Mouse (Mus musculus) heart, embryonic 10.5 days (tissue): Measurements from ENCODE around the gene Wdr13. TPM values are rescaled to one million over a fixed set of nuclear protein-coding genes. Genes with fewer than 3 reads are reported as not detected.
"Not testable (repeated sequence)": the region's sequence is repeated elsewhere in the genome, so short reads cannot be mapped to it uniquely, and the experiment has no call there.

Experiments used
- DNase-seq: peaks from one replicate; pipeline ENCODE4 v3.0.0-alpha.2; 2017; ENCODE audit warnings: low spot score
- H3K27ac ChIP-seq: fragments of 300-500 bp; sonication (generic); 2 replicates; pipeline ENCODE4 v1.5.1; 2016; ENCODE audit warnings: mild to moderate bottlenecking
- H3K27me3 ChIP-seq: fragments of 300-500 bp; sonication (generic); 2 replicates; pipeline ENCODE4 v1.6.1; 2016; ENCODE audit warnings: mild to moderate bottlenecking; ENCODE audit not compliant: poor library complexity, insufficient read depth, severe bottlenecking
- H3K36me3 ChIP-seq: fragments of 300-500 bp; sonication (generic); 2 replicates; pipeline ENCODE4 v1.6.1; 2016; ENCODE audit warnings: mild to moderate bottlenecking, moderate library complexity
- H3K4me1 ChIP-seq: fragments of 300-500 bp; sonication (generic); 2 replicates; pipeline ENCODE4 v1.6.1; 2016; ENCODE audit warnings: mild to moderate bottlenecking
- H3K4me3 ChIP-seq: fragments of 300-500 bp; sonication (generic); 2 replicates; pipeline ENCODE4 v1.5.1; 2016; ENCODE audit warnings: mild to moderate bottlenecking, moderate library complexity
- H3K9me3 ChIP-seq: fragments of 300-500 bp; sonication (generic); 2 replicates; pipeline ENCODE4 v1.6.1; 2016; ENCODE audit warnings: mild to moderate bottlenecking, moderate library complexity
- WGBS: fragments of 180-500 bp; shearing (Covaris S2); methylation state at CpG from one replicate; pipeline ENCODE4 v1.1.7; 2016; 5-methylcytosine and 5-hydroxymethylcytosine counted together
- polyA plus RNA-seq: library from polyadenylated mRNA; unstranded; fragments of >200 nt; fragmentation: Nextera tagmentation; extraction: Ambion mirVana; gene quantifications from 2 replicates; pipeline ENCODE4 v1.2.1, GENCODE M21; 2016

Wdr13 gene
- polyA plus RNA-seq, 1 experiment from 2014 or later: 21.8 TPM

- Histone ChIP-seq H3K9me3 (no peaks in the 10 kb centered on the region), H3K4me3 (peak overlapping the region; percentile 51), H3K27ac (peak overlapping the region; percentile 77), H3K27me3 (no peaks in the 10 kb centered on the region), H3K4me1 (0 out of 2 replicates have a peak, but pooled peaks cover 4% of the 10 kb centered on the region), H3K36me3 (no peaks in the 10 kb centered on the region)
- peak; percentile 98 for DNase-seq
- 17% methylated on average over 19 of the region's 19 CpGs for WGBS
These were observed 35.9 kb downstream of the Wdr13 start for GRCm38 (mm10) chrX:8096787-8097242.

GRCm38 (mm10) chrX:8096068-8096786 is 36.5 kb downstream of the Wdr13 start:
- 10% methylated on average over 39 of the region's 48 CpGs for WGBS
- H3K27ac ChIP-seq: peak overlapping the region; percentile 77

DNA sequence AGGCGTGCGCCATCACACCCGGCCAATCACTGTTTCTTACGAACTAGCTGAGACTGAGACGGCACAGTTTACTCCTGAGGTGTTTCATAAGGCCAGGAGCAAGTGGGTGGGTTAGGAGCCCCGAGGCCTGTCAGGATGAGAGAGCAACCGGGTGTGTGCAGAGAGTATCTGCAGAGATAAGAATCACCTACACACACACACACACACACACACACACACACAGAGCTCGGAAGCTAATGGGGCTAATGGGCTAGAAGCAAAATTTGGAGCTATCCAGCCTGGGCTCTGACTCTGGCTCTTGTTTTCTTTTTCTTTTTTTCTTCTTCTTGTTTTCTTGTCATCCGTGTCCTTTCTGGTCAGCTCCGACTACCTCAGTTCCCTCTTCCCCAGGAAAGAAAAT is 37.1 kb downstream of the Wdr13 start:
- DNase-seq: no peak
- peak overlapping the region; percentile 43 for H3K4me3 ChIP-seq
- H3K9me3 ChIP-seq: no peaks in the 10 kb centered on the region
- H3K27me3 ChIP-seq: no peaks in the 10 kb centered on the region
- WGBS: 74% methylated on average over 10 of the region's 10 CpGs
- H3K27ac ChIP-seq: no peak overlapping the region
- no peaks in the 10 kb centered on the region for H3K36me3 ChIP-seq
- H3K4me1 ChIP-seq: no peaks in the 10 kb centered on the region

More at GRCm38 (mm10) chrX:8096068-8096786, 36.5 kb downstream of the Wdr13 start:
- not testable (repeated sequence) for H3K27me3 ChIP-seq, H3K4me1 ChIP-seq, H3K36me3 ChIP-seq, DNase-seq, H3K9me3 ChIP-seq
- H3K4me3 ChIP-seq: peak overlapping the region; percentile 51

- H3K4me1 ChIP-seq, H3K27me3 ChIP-seq, H3K9me3 ChIP-seq, DNase-seq, H3K4me3 ChIP-seq, H3K36me3 ChIP-seq, H3K27ac ChIP-seq: not testable (repeated sequence)
- 79% methylated on average over 5 of the region's 5 CpGs for WGBS
These were observed 41.7 kb downstream of the Wdr13 start for GRCm38 (mm10) chrX:8090954-8091347.

GRCm38 (mm10) chrX:8090346-8090953 is 42.2 kb downstream of the Wdr13 start, which contains the start of gene Was:
Was (minus strand) TSS chrX:8090498.
- Histone ChIP-seq H3K4me3 (no peak within 1 kb of the TSS), H3K4me1 (no peaks in the 10 kb centered on the region), H3K27me3 (no peaks in the 10 kb centered on the region), H3K9me3 (no peaks in the 10 kb centered on the region), H3K27ac (no peak within 1 kb of the TSS), H3K36me3 (no peaks in the 10 kb centered on the region)
- no peak for DNase-seq
- WGBS: 81% methylated on average over 14 of the region's 14 CpGs

DNA sequence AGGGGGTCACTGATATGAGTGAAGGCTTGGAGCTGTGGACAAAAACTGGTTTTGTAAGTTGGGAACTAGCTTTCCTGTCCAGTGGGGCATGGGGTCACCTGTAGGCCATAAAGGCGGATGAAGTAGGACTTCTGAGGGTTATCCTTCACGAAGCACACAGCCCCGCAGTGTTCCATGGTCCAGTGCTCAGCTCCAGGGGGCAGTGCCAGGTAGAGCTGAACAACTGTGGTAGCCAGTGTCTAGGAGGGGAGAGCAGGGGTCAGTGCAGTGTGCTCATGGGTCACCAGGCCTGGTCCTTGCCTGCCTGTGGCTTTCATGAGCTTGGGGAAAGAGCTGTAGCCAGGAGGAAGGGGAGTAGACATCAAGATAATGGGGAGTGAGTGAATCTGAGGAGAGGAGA is 42.9 kb downstream of the Wdr13 start:
- H3K27ac ChIP-seq: no peak overlapping the region
- H3K4me3 ChIP-seq: no peak overlapping the region
- no peak for DNase-seq

DNA sequence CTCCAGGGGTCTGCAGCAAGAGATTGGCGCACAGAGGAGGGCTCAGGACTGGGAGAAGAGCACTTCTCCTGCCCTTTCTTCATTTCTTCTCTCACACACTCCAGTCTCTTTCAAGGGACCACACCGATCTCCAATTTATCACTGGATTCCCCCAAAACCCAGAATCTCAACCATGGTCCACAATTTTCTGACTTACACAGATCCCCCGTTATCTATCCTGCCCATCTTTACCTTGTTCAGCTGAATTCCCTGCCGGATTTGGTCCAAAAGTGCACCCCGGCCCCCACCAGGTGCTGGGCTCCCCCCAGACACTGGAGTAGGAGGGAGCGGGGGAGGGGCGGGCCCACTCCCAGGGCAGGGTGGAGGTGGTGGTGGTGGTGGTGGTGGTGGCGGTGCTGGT is 47.1 kb downstream of the Wdr13 start:
- Histone ChIP-seq H3K9me3 (no peaks in the 10 kb centered on the region), H3K4me3 (no peak overlapping the region), H3K27me3 (no peaks in the 10 kb centered on the region), H3K36me3 (no peaks in the 10 kb centered on the region), H3K4me1 (no peaks in the 10 kb centered on the region), H3K27ac (no peak overlapping the region)
- 72% methylated on average over 8 of the region's 8 CpGs for WGBS
- no peak for DNase-seq

More for the DNA sequence above, 42.9 kb downstream of the Wdr13 start:
- no peaks in the 10 kb centered on the region for H3K36me3 ChIP-seq
- H3K4me1 ChIP-seq: no peaks in the 10 kb centered on the region
- no peaks in the 10 kb centered on the region for H3K9me3 ChIP-seq
- no peaks in the 10 kb centered on the region for H3K27me3 ChIP-seq
- WGBS: 88% methylated on average over 3 of the region's 3 CpGs

DNA sequence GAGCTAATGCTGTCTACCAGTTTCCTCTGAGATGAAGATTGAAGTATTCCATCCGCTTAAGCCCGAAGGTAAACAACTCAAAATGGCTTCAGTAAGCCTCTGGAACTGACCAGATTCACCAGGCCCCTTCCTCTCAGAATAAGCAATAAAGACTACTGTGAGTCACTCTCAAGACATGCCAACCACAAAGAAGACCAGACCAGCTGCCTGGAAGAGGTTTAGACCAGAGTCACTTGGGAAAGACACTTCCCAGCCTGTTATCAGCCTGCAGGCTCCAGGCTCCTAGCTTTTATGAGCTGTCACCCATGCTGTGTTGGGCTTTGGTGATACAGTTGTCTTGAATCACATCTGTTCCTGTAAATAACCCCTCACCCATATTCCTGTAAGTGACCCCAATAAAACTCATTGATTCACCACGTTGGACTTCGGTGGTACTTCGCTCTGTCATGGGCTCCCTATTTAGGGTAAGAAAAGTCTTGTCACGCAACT is 47.9 kb downstream of the Wdr13 start:
- Histone ChIP-seq H3K27ac (no peak overlapping the region), H3K4me3 (no peak overlapping the region), H3K9me3 (no peaks in the 10 kb centered on the region), H3K27me3 (no peaks in the 10 kb centered on the region), H3K4me1 (no peaks in the 10 kb centered on the region), H3K36me3 (no peaks in the 10 kb centered on the region)
- 81% methylated on average over 6 of the region's 6 CpGs for WGBS
- DNase-seq: no peak

- H3K36me3 ChIP-seq: peaks cover 19% of the 10 kb centered on the region
- no peaks in the 10 kb centered on the region for H3K27me3 ChIP-seq
- H3K9me3 ChIP-seq: no peaks in the 10 kb centered on the region
- H3K4me3 ChIP-seq: peak overlapping the region; percentile 67
- WGBS: 35% methylated on average over 3 of the region's 3 CpGs
- no peaks in the 10 kb centered on the region; the same call in 1 of the 2 replicates for H3K4me1 ChIP-seq
- H3K27ac ChIP-seq: peak overlapping the region; percentile 43
- no peak for DNase-seq
These were observed 57.6 kb downstream of the Wdr13 start for GRCm38 (mm10) chrX:8075104-8075503.

DNA sequence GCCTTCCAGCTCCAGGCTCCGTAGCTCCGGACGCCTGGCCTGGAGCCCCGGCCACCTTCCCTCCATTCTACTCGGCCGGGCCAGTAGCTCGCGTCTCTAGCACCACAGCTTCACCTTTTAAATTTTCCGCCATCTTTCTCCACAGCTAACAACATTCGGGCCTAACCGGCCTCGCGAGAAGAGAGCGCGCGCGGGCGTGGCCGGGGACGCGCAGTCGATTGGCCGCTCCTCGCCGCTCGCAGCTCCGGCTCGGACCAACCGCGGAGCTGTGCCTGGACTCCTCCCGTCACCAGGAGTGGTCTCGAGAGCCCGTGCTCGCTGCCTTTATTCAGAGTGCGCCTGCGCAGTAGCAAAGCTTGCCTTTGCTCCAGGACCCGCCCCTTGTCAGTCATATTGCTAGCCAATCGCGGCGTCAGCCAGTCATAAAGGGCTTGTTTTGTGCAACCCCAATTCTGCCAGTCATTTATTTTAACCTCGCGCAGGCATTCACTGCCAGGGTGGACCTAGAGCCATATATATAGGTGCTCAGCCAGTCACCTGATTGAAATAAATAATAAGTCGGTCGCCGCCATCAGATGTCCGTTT is 58.2 kb downstream of the Wdr13 start, which contains the start of gene Suv39h1:
Gene Suv39h1 (minus strand): TSS at position 331 of the 585 bp plus-strand sequence.
- Histone ChIP-seq H3K9me3 (no peaks in the 10 kb centered on the region), H3K36me3 (peaks cover 22% of the 10 kb centered on the region), H3K4me1 (no peaks in the 10 kb centered on the region; the same call in 1 of the 2 replicates), H3K27ac (peak within 1 kb of the TSS; percentile 91), H3K4me3 (peak within 1 kb of the TSS; percentile 67), H3K27me3 (no peaks in the 10 kb centered on the region)
- WGBS: 15% methylated on average over 46 of the region's 46 CpGs
- DNase-seq: peak; percentile 98

DNA sequence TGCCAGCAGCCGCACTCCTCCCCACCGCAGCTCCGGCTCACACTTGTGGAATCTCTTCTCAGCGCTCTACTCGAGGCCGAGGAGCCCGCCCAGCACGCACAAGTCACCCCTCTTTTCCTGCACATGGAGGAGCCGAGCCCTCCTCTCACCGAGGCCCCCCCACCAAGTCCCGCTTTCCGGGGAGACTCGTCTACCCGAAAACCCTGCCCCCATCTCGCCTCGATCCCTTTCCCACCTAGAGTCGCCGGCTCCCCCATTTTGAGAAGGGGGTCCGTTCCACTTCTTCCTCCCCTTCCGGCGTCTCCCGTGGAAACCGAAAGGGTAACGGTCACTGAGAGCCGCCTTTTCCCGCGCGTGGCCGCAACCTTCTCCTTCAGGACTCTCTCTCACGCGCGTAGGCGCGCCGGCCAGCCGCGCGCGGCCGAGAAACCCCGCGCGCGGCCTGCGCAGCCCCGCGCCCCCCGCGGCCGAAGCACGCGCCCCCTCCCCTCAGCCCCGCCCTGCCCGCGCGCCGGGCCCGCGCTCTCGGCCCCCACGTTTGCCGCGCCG is 58.7 kb downstream of the Wdr13 start:
- H3K4me1 ChIP-seq: no peaks in the 10 kb centered on the region; the same call in 1 of the 2 replicates
- H3K9me3 ChIP-seq: no peaks in the 10 kb centered on the region
- peaks cover 27% of the 10 kb centered on the region for H3K36me3 ChIP-seq
- H3K27ac ChIP-seq: peak overlapping the region; percentile 91
- H3K27me3 ChIP-seq: no peaks in the 10 kb centered on the region
- peak; percentile 76 for DNase-seq
- WGBS: 23% methylated on average over 54 of the region's 64 CpGs
- peak overlapping the region; percentile 67 for H3K4me3 ChIP-seq
